Mouse (Mus musculus) heart, postnatal 0 days (tissue): ENCODE measurements around the gene Gm4307.
"Not testable (repeated sequence)": the region's sequence is repeated elsewhere in the genome, so short reads cannot be mapped to it uniquely, and the experiment has no call there.

ENCODE experiments used
- CTCF ChIP-seq: IDR thresholded peaks from 2 replicates; pipeline ENCODE4 v1.5.1; 2016; ENCODE audit warnings: antibody characterized with exemption, control low read depth, low read depth
- EP300 ChIP-seq: IDR thresholded peaks from 2 replicates; pipeline ENCODE4 v1.6.1; 2016; ENCODE audit warnings: antibody characterized with exemption, low read depth

DNA sequence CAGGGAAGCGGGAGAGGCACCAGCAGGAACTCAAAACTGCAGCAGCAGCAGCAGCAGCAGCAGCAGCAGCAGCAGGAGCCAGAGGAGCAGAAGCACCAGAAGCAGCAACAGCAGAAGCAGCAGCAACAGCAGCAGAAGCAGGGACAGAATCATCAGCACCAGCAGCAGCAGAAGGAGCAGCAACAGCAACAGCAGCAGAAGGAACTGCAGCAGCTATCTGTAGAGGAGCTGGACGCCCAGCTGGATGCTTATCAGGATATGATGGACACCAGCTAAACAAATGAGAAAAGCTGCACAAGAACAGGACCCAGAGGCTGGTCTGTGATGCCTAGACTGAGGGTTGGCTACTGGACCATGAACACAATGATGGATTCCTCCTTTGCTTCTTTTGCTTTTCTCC lies 4.3 kb upstream of the Gm4307 start:
- TF ChIP-seq EP300, CTCF: not testable (repeated sequence)
